In the genomic region with DNA sequence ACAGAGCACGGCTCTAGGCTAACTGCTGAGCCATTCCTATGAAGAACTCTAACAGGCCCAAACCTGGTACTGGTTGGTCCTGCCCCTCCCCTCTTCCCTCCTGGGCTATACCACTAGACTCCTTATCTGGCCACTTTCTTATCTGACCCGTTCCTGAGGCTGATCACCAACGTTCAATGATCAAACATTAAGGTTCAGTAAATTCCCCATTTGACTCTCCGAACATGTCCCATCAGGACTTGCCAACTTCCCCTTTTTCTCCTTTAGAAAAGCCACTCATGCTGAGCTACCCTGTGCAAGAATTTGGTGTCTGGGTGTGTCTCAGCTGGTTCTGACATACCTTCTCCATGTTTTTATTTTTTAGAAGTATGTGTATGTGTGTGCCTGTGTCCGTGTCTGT, we compare ENCODE assay signal across 23 mouse cellular contexts. TPM values are rescaled to one million over a fixed set of nuclear protein-coding genes. Genes with fewer than 3 reads are reported as not detected.
DNase-seq lines count a peak whose midpoint lies in the region; ATAC-seq lines count a peak whose summit lies in the region.
"Had no signal": no experiment of that assay in that cellular context is flagged by ENCODE, and none has a peak within 500 bp of the region (broad histone marks: within the 10 kb centered on the region; RNA-seq: fewer than 3 reads in every experiment).

No protein-coding gene starts in this region.

- H3K36me3 ChIP-seq in hindbrain, embryonic 13.5 days: no peaks in the 10 kb centered on the region
- H3K36me3 ChIP-seq in hindbrain, embryonic 11.5 days (ENCODE audit: control insufficient read depth, insufficient read depth, low read length): no peaks in the 10 kb centered on the region
- H3K36me3 ChIP-seq in liver, embryonic 11.5 days (ENCODE audit: control insufficient read depth, insufficient read depth, low read length): no peaks in the 10 kb centered on the region
- no peaks in the 10 kb centered on the region for H3K36me3 ChIP-seq in macrophage (ENCODE audit: inconsistent target)
- no peaks in the 10 kb centered on the region for H3K36me3 ChIP-seq in splenic B cell, adult 2 months (ENCODE audit: control insufficient read depth, insufficient read depth, low read length, poor library complexity, severe bottlenecking)
- H3K36me3 ChIP-seq in intestine, embryonic 16.5 days (ENCODE audit: control insufficient read depth, insufficient read depth, low read length): no peaks in the 10 kb centered on the region
- H3K36me3 ChIP-seq: embryonic facial prominence, embryonic 13.5 days; hindbrain, embryonic 15.5 days; intestine, embryonic 15.5 days; kidney, embryonic 15.5 days; limb, embryonic 12.5 days; neural tube, embryonic 15.5 days had no signal

- H3K4me1 ChIP-seq in hindbrain, embryonic 13.5 days (replicated peaks): peaks cover 18% of the 10 kb centered on the region
- H3K4me1 ChIP-seq in hindbrain, embryonic 11.5 days (replicated peaks; ENCODE audit: control insufficient read depth, insufficient read depth, low read length): no peaks in the 10 kb centered on the region
- H3K4me1 ChIP-seq in liver, embryonic 11.5 days (replicated peaks; ENCODE audit: control insufficient read depth, insufficient read depth, low read length): peaks cover 42% of the 10 kb centered on the region
- H3K4me1 ChIP-seq in intestine, embryonic 16.5 days (ENCODE audit: control insufficient read depth, insufficient read depth, low read length): peaks cover 9% of the 10 kb centered on the region; the same call in 1 of the 2 replicates

- no peak overlapping the region for H3K4me3 ChIP-seq in hindbrain, embryonic 13.5 days
- H3K4me3 ChIP-seq in hindbrain, embryonic 11.5 days (ENCODE audit: low read depth, low read length): no peak overlapping the region
- no peak overlapping the region for H3K4me3 ChIP-seq in liver, embryonic 11.5 days (ENCODE audit: low read depth, low read length)
- no peak overlapping the region for H3K4me3 ChIP-seq in macrophage (ENCODE audit: inconsistent target)
- no peak overlapping the region for H3K4me3 ChIP-seq in intestine, embryonic 16.5 days (ENCODE audit: low read length)
- H3K4me3 ChIP-seq: embryonic facial prominence, embryonic 13.5 days; hindbrain, embryonic 15.5 days; intestine, embryonic 15.5 days; kidney, embryonic 15.5 days; limb, embryonic 12.5 days; myocyte; neural tube, embryonic 15.5 days had no signal

- H3K27ac ChIP-seq in hindbrain, embryonic 13.5 days: no peak overlapping the region
- H3K27ac ChIP-seq in hindbrain, embryonic 11.5 days (ENCODE audit: low read depth, low read length): no peak overlapping the region
- peak overlapping the region; percentile 81 for H3K27ac ChIP-seq in liver, embryonic 11.5 days (ENCODE audit: low read depth, low read length)
- H3K27ac ChIP-seq in macrophage: peak overlapping the region; percentile 66
- no peak overlapping the region for H3K27ac ChIP-seq in intestine, embryonic 16.5 days (ENCODE audit: low read length)
- H3K27ac ChIP-seq: embryonic facial prominence, embryonic 13.5 days; hindbrain, embryonic 15.5 days; intestine, embryonic 15.5 days; kidney, embryonic 15.5 days; limb, embryonic 12.5 days; neural tube, embryonic 15.5 days had no signal

- ATAC-seq in hindbrain, embryonic 13.5 days (ENCODE audit: low FRiP score): no peak
- ATAC-seq in hindbrain, embryonic 11.5 days (ENCODE audit: low FRiP score): no peak
- ATAC-seq in liver, embryonic 11.5 days (replicated peaks; ENCODE audit: low FRiP score): peak; percentile 35
- ATAC-seq in intestine, embryonic 16.5 days: no peak
- ATAC-seq: CD4-positive, CD25-positive, alpha-beta regulatory T cell, adult 4 months; forebrain, postnatal 0 days; intestine, embryonic 15.5 days had no signal

- 90% methylated on average over 5 of the region's 5 CpGs for WGBS in hindbrain, embryonic 13.5 days
- WGBS in hindbrain, embryonic 11.5 days: 82% methylated on average over 5 of the region's 5 CpGs
- WGBS in liver, embryonic 11.5 days: 50% methylated on average over 5 of the region's 5 CpGs
- 25% methylated on average over 4 of the region's 5 CpGs for WGBS in macrophage (ENCODE audit: missing documents)
- WGBS in intestine, embryonic 16.5 days: 69% methylated on average over 5 of the region's 5 CpGs

- H3K27me3 ChIP-seq in hindbrain, embryonic 13.5 days: no peaks in the 10 kb centered on the region
- H3K27me3 ChIP-seq in hindbrain, embryonic 11.5 days (ENCODE audit: control insufficient read depth, insufficient read depth, low read length): no peaks in the 10 kb centered on the region
- no peaks in the 10 kb centered on the region for H3K27me3 ChIP-seq in liver, embryonic 11.5 days (replicated peaks; ENCODE audit: control insufficient read depth, insufficient read depth, low read length)
- no peaks in the 10 kb centered on the region for H3K27me3 ChIP-seq in splenic B cell, adult 2 months (ENCODE audit: control insufficient read depth, insufficient read depth, low read length, poor library complexity, severe bottlenecking)
- H3K27me3 ChIP-seq in intestine, embryonic 16.5 days (replicated peaks; ENCODE audit: control insufficient read depth, insufficient read depth, low read length): no peaks in the 10 kb centered on the region
- H3K27me3 ChIP-seq: embryonic facial prominence, embryonic 13.5 days; hindbrain, embryonic 15.5 days; intestine, embryonic 15.5 days; kidney, embryonic 15.5 days; limb, embryonic 12.5 days; neural tube, embryonic 15.5 days had no signal

- 0 out of 2 replicates have a peak overlapping the region, but pooled peaks have one; percentile 1 for H3K9ac ChIP-seq in hindbrain, embryonic 13.5 days
- no peak overlapping the region for H3K9ac ChIP-seq in hindbrain, embryonic 11.5 days (ENCODE audit: low read depth, low read length)
- H3K9ac ChIP-seq in liver, embryonic 11.5 days (ENCODE audit: low read depth, low read length): no peak overlapping the region
- no peak overlapping the region for H3K9ac ChIP-seq in intestine, embryonic 16.5 days (ENCODE audit: low read depth, low read length)
- H3K9ac ChIP-seq: embryonic facial prominence, embryonic 13.5 days; forebrain, postnatal 0 days; hindbrain, embryonic 15.5 days; intestine, embryonic 15.5 days; kidney, embryonic 15.5 days; limb, embryonic 12.5 days; lung, embryonic 14.5 days; neural tube, embryonic 15.5 days had no signal

- H3K4me2 ChIP-seq in hindbrain, embryonic 13.5 days: no peak overlapping the region
- no peak overlapping the region for H3K4me2 ChIP-seq in hindbrain, embryonic 11.5 days (replicated peaks; ENCODE audit: low read depth, low read length)
- peak overlapping the region; percentile 21 for H3K4me2 ChIP-seq in liver, embryonic 11.5 days
- H3K4me2 ChIP-seq in intestine, embryonic 16.5 days (ENCODE audit: low read depth, low read length): no peak overlapping the region
- H3K4me2 ChIP-seq: embryonic facial prominence, embryonic 13.5 days; heart, embryonic 11.5 days; hindbrain, embryonic 15.5 days; intestine, embryonic 15.5 days; kidney, embryonic 15.5 days; limb, embryonic 12.5 days; lung, embryonic 14.5 days; neural tube, embryonic 15.5 days had no signal

- H3K9me3 ChIP-seq in hindbrain, embryonic 13.5 days: no peaks in the 10 kb centered on the region
- no peaks in the 10 kb centered on the region for H3K9me3 ChIP-seq in hindbrain, embryonic 11.5 days (ENCODE audit: control insufficient read depth, low read length)
- H3K9me3 ChIP-seq in liver, embryonic 11.5 days (ENCODE audit: control insufficient read depth, low read length): no peaks in the 10 kb centered on the region
- H3K9me3 ChIP-seq in intestine, embryonic 16.5 days (ENCODE audit: control insufficient read depth, low read length): no peaks in the 10 kb centered on the region
- H3K9me3 ChIP-seq: embryonic facial prominence, embryonic 13.5 days; hindbrain, embryonic 15.5 days; intestine, embryonic 15.5 days; kidney, embryonic 15.5 days; limb, embryonic 12.5 days; neural tube, embryonic 15.5 days had no signal

- H3K79me2 ChIP-seq in macrophage (ENCODE audit: inconsistent target): no peaks in the 10 kb centered on the region

- no peak for DNase-seq in hindbrain, embryonic 11.5 days (ENCODE audit: low spot score)
- no peak for DNase-seq in liver, embryonic 11.5 days (ENCODE audit: low spot score)
- DNase-seq in splenic B cell, adult 2 months (ENCODE audit: low read depth, low spot score): peak; percentile 36
- no peak for DNase-seq in embryo, embryonic 9.5 days (ENCODE audit: extremely low spot score)
- DNase-seq in lung, postnatal 36 days: no peak
- DNase-seq: cerebellum, adult 8-10 months; forebrain, postnatal 0 days; gastrocnemius, postnatal 36 days; heart, postnatal 14 days; lung, embryonic 14.5 days; midbrain, embryonic 14.5 days had no signal

RNA-seq across cellular contexts. Expression of a gene that starts 5.6 kb away (rescaled TPM):
- polyA plus RNA-seq in hindbrain, embryonic 13.5 days (2015; fragmentation: Nextera tagmentation; extraction: Ambion mirVana): 144 and 146 TPM in 2 replicates
- polyA plus RNA-seq in hindbrain, embryonic 11.5 days (2014; fragmentation: Nextera tagmentation; extraction: Ambion mirVana): 40.3 and 46.6 TPM in 2 replicates
- 51.2 and 54.7 TPM in 2 replicates for polyA plus RNA-seq in liver, embryonic 11.5 days (2014; fragmentation: Nextera tagmentation; extraction: Ambion mirVana)
- 10 to 100 TPM; 17.3 to 74.5 (median 54.7) TPM for total RNA-seq in macrophage (2018; cell fraction: chromatin; rRNA removed)
- total RNA-seq in macrophage (2018; cell fraction: cytosol; rRNA removed): 100 to 1,000 TPM; 126 to 231 (median 174) TPM
- total RNA-seq in macrophage (2018; cell fraction: nucleus; rRNA removed): 100 to 1,000 TPM in 25 of 26 experiments, 10 to 100 TPM in 1; 63.6 to 321 (median 251) TPM
- polyA plus RNA-seq in macrophage (2018): 173 to 355 TPM (median 215 TPM) in 3 replicates
- 110 and 116 TPM in 2 replicates for polyA plus RNA-seq in intestine, embryonic 16.5 days (2015; fragmentation: Nextera tagmentation; extraction: Ambion mirVana)

RNA-seq across cellular contexts. Expression of a gene that starts 38.4 kb away (rescaled TPM):
- 40.6 and 42.3 TPM in 2 replicates for polyA plus RNA-seq in hindbrain, embryonic 13.5 days (2015; fragmentation: Nextera tagmentation; extraction: Ambion mirVana)
- 10.4 and 12.4 TPM in 2 replicates for polyA plus RNA-seq in hindbrain, embryonic 11.5 days (2014; fragmentation: Nextera tagmentation; extraction: Ambion mirVana)
- 21.6 and 26.3 TPM in 2 replicates for polyA plus RNA-seq in liver, embryonic 11.5 days (2014; fragmentation: Nextera tagmentation; extraction: Ambion mirVana)
- 10 to 100 TPM in 23 of 26 experiments, 1 to 10 TPM in 3; 5.7 to 68.9 (median 24.3) TPM for total RNA-seq in macrophage (2018; cell fraction: chromatin; rRNA removed)
- total RNA-seq in macrophage (2018; cell fraction: cytosol; rRNA removed): 10 to 100 TPM; 29.1 to 74.7 (median 52.3) TPM
- total RNA-seq in macrophage (2018; cell fraction: nucleus; rRNA removed): 10 to 100 TPM; 25.7 to 91.1 (median 47.9) TPM
- 37.2 to 59.2 TPM (median 48.4 TPM) in 3 replicates for polyA plus RNA-seq in macrophage (2018)
- polyA plus RNA-seq in intestine, embryonic 16.5 days (2015; fragmentation: Nextera tagmentation; extraction: Ambion mirVana): 65.6 and 66.7 TPM in 2 replicates

RNA-seq across cellular contexts. Expression of a gene that starts 51.5 kb away (rescaled TPM):
- 3.0 and 3.1 TPM in 2 replicates for polyA plus RNA-seq in hindbrain, embryonic 13.5 days (2015; fragmentation: Nextera tagmentation; extraction: Ambion mirVana)
- polyA plus RNA-seq in hindbrain, embryonic 11.5 days (2014; fragmentation: Nextera tagmentation; extraction: Ambion mirVana): 0.68 and 1.2 TPM in 2 replicates
- polyA plus RNA-seq in liver, embryonic 11.5 days (2014; fragmentation: Nextera tagmentation; extraction: Ambion mirVana): 2.2 and 2.3 TPM in 2 replicates
- total RNA-seq in macrophage (2018; cell fraction: chromatin; rRNA removed): 1 to 10 TPM in 7 of 26 experiments, under 1 TPM in 14, not detected in 5; 0.15 to 3.4 (median 0.46) TPM
- 1 to 10 TPM in 5 of 26 experiments, under 1 TPM in 21; 0.11 to 2.2 (median 0.39) TPM for total RNA-seq in macrophage (2018; cell fraction: cytosol; rRNA removed)
- total RNA-seq in macrophage (2018; cell fraction: nucleus; rRNA removed): 1 to 10 TPM in 14 of 26 experiments, under 1 TPM in 11, not detected in 1; 0.17 to 3.9 (median 1.2) TPM
- 0.25 to 0.89 TPM (median 0.42 TPM) in 3 replicates for polyA plus RNA-seq in macrophage (2018)
- 0.05 and 0.21 TPM in 2 replicates for polyA plus RNA-seq in intestine, embryonic 16.5 days (2015; fragmentation: Nextera tagmentation; extraction: Ambion mirVana)
- polyA plus RNA-seq: limb, embryonic 12.5 days had no signal

RNA-seq across cellular contexts. Expression of a gene that starts 53.9 kb away (rescaled TPM):
- 1.0 and 1.1 TPM in 2 replicates for polyA plus RNA-seq in hindbrain, embryonic 13.5 days (2015; fragmentation: Nextera tagmentation; extraction: Ambion mirVana)
- 0.73 and 0.96 TPM in 2 replicates for polyA plus RNA-seq in hindbrain, embryonic 11.5 days (2014; fragmentation: Nextera tagmentation; extraction: Ambion mirVana)
- 3.6 and 5.2 TPM in 2 replicates for polyA plus RNA-seq in liver, embryonic 11.5 days (2014; fragmentation: Nextera tagmentation; extraction: Ambion mirVana)
- total RNA-seq in macrophage (2018; cell fraction: chromatin; rRNA removed): not detected
- under 1 TPM in 17 of 26 experiments, not detected in 9; 0.03 to 0.19 (median 0.09) TPM for total RNA-seq in macrophage (2018; cell fraction: cytosol; rRNA removed)
- total RNA-seq in macrophage (2018; cell fraction: nucleus; rRNA removed): under 1 TPM in 1 of 26 experiments, not detected in 25; 0.18 TPM
- polyA plus RNA-seq in macrophage (2018): 1.2 TPM in 1 of 3 replicates, not detected in the others
- 1.0 and 1.1 TPM in 2 replicates for polyA plus RNA-seq in intestine, embryonic 16.5 days (2015; fragmentation: Nextera tagmentation; extraction: Ambion mirVana)

RNA-seq across cellular contexts. Expression of a gene that starts 56.5 kb away (rescaled TPM):
- 122 and 129 TPM in 2 replicates for polyA plus RNA-seq in hindbrain, embryonic 13.5 days (2015; fragmentation: Nextera tagmentation; extraction: Ambion mirVana)
- polyA plus RNA-seq in hindbrain, embryonic 11.5 days (2014; fragmentation: Nextera tagmentation; extraction: Ambion mirVana): 111 and 140 TPM in 2 replicates
- 112 and 121 TPM in 2 replicates for polyA plus RNA-seq in liver, embryonic 11.5 days (2014; fragmentation: Nextera tagmentation; extraction: Ambion mirVana)
- 10 to 100 TPM; 20.1 to 54.5 (median 33.9) TPM for total RNA-seq in macrophage (2018; cell fraction: chromatin; rRNA removed)
- total RNA-seq in macrophage (2018; cell fraction: cytosol; rRNA removed): 100 to 1,000 TPM in 25 of 26 experiments, 10 to 100 TPM in 1; 93.9 to 147 (median 122) TPM
- total RNA-seq in macrophage (2018; cell fraction: nucleus; rRNA removed): 100 to 1,000 TPM in 8 of 26 experiments, 10 to 100 TPM in 18; 50.1 to 140 (median 91.8) TPM
- polyA plus RNA-seq in macrophage (2018): 104 to 129 TPM (median 119 TPM) in 3 replicates
- polyA plus RNA-seq in intestine, embryonic 16.5 days (2015; fragmentation: Nextera tagmentation; extraction: Ambion mirVana): 189 and 206 TPM in 2 replicates

Comparison
In these comparisons a context has a peak if more than half of its experiments do, and no peak if none do; other contexts are left out.
1. H3K27ac ChIP-seq: peak in liver, embryonic 11.5 days (single experiment) and macrophage (single experiment); none in hindbrain, embryonic 13.5 days (single experiment), hindbrain, embryonic 11.5 days (single experiment) and intestine, embryonic 16.5 days (single experiment).